In genomic region chr10:85101841-85102240, GRCm38 (mm10) we compare ENCODE assay signal across 8 mouse cellular contexts. TPM values are rescaled to one million over a fixed set of nuclear protein-coding genes. Genes with fewer than 3 reads are reported as not detected.
DNase-seq lines count a peak whose midpoint lies in the region; ATAC-seq and TF ChIP-seq lines count a peak whose summit lies in the region.

No protein-coding gene starts in this region.

- no peak overlapping the region for H3K27ac ChIP-seq in bone marrow macrophage, adult 2 months (ENCODE audit: insufficient read depth, low read depth, low read length)
- peak overlapping the region; percentile 71 for H3K27ac ChIP-seq in intestine, embryonic 16.5 days (ENCODE audit: low read length)
- peak overlapping the region; percentile 89 for H3K27ac ChIP-seq in lung, embryonic 16.5 days (ENCODE audit: low read length)
- H3K27ac ChIP-seq in stomach, postnatal 0 days (replicated peaks), result peak overlapping the region; percentile 89

- H3K4me3 ChIP-seq in bone marrow macrophage, adult 2 months (ENCODE audit: insufficient read depth, low read length), result peak overlapping the region; percentile 67
- H3K4me3 ChIP-seq in intestine, embryonic 16.5 days (ENCODE audit: low read length), result peak overlapping the region; percentile 92
- H3K4me3 ChIP-seq in lung, embryonic 16.5 days (ENCODE audit: low read length), result peak overlapping the region; percentile 99
- H3K4me3 ChIP-seq in stomach, postnatal 0 days (ENCODE audit: low read depth, low read length), result peak overlapping the region; percentile 92

- no peaks in the 10 kb centered on the region for H3K36me3 ChIP-seq in intestine, embryonic 16.5 days (ENCODE audit: control insufficient read depth, insufficient read depth, low read length)
- no peaks in the 10 kb centered on the region for H3K36me3 ChIP-seq in lung, embryonic 16.5 days (ENCODE audit: control insufficient read depth, insufficient read depth, low read length)
- no peaks in the 10 kb centered on the region for H3K36me3 ChIP-seq in stomach, postnatal 0 days (ENCODE audit: control insufficient read depth, insufficient read depth, low read length)

- peak overlapping the region; percentile 90 for H3K4me2 ChIP-seq in intestine, embryonic 16.5 days (ENCODE audit: low read depth, low read length)
- peak overlapping the region; percentile 82 for H3K4me2 ChIP-seq in lung, embryonic 16.5 days (ENCODE audit: low read depth, low read length)
- peak overlapping the region; percentile 68 for H3K4me2 ChIP-seq in stomach, postnatal 0 days (replicated peaks; ENCODE audit: low read depth)

- H3K4me1 ChIP-seq in bone marrow macrophage, adult 2 months (ENCODE audit: control insufficient read depth, insufficient read depth, low read length), result peaks cover 4% of the 10 kb centered on the region; the same call in 1 of the 2 replicates
- no peaks in the 10 kb centered on the region for H3K4me1 ChIP-seq in intestine, embryonic 16.5 days (ENCODE audit: control insufficient read depth, insufficient read depth, low read length)
- H3K4me1 ChIP-seq in lung, embryonic 16.5 days (replicated peaks; ENCODE audit: control insufficient read depth, insufficient read depth, low read length), result peaks cover 10% of the 10 kb centered on the region
- H3K4me1 ChIP-seq in stomach, postnatal 0 days (replicated peaks; ENCODE audit: control insufficient read depth, insufficient read depth), result no peaks in the 10 kb centered on the region

- 2% methylated on average over 10 of the region's 10 CpGs for WGBS in intestine, embryonic 16.5 days
- WGBS in lung, embryonic 16.5 days, result 2% methylated on average over 10 of the region's 10 CpGs
- WGBS in stomach, postnatal 0 days, result 2% methylated on average over 10 of the region's 10 CpGs

- peak overlapping the region; percentile 94 for H3K9ac ChIP-seq in intestine, embryonic 16.5 days (ENCODE audit: low read depth, low read length)
- H3K9ac ChIP-seq in lung, embryonic 16.5 days (ENCODE audit: low read length), result peak overlapping the region; percentile 96
- H3K9ac ChIP-seq in stomach, postnatal 0 days (ENCODE audit: low read length), result peak overlapping the region; percentile 93

- intact Hi-C loops in left cerebral cortex, postnatal 10 days (cut with DNase I), result no loop called here
- intact Hi-C loops in left cerebral cortex, postnatal 14 days (cut with DNase I), result no loop called here

- peak; percentile 12 to 57 for DNase-seq in left cerebral cortex, postnatal 10 days (ENCODE audit: extremely low spot score in 1 of 2, low spot score in 2 of 2)
- DNase-seq in left cerebral cortex, postnatal 14 days (ENCODE audit: low spot score in 2 of 2), result no peak
- DNase-seq in stomach, postnatal 0 days (ENCODE audit: low spot score), result peak; percentile 21
- DNase-seq in urinary bladder, adult 18-20 months (ENCODE audit: low spot score in 2 of 2), result no peak

- no peak for TF ChIP-seq EP300 in stomach, postnatal 0 days (optimal IDR thresholded peaks at IDR 0.05)

- no peaks in the 10 kb centered on the region for H3K27me3 ChIP-seq in intestine, embryonic 16.5 days (replicated peaks; ENCODE audit: control insufficient read depth, insufficient read depth, low read length)
- H3K27me3 ChIP-seq in lung, embryonic 16.5 days (ENCODE audit: control insufficient read depth, insufficient read depth, low read depth, low read length), result no peaks in the 10 kb centered on the region
- H3K27me3 ChIP-seq in stomach, postnatal 0 days (ENCODE audit: control insufficient read depth, insufficient read depth, low read length), result no peaks in the 10 kb centered on the region

- no peak for TF ChIP-seq CTCF in bone marrow macrophage, adult 2 months (IDR thresholded peaks at IDR 0.05; ENCODE audit: low read depth, low read length)
- no peak for TF ChIP-seq CTCF in stomach, postnatal 0 days (IDR thresholded peaks at IDR 0.05; ENCODE audit: low read depth)

- peak; percentile 36 for ATAC-seq in erythroid progenitor cell, adult 5-6 weeks (replicated peaks; ENCODE audit: low FRiP score, poor library complexity, severe bottlenecking)
- peak; percentile 34 for ATAC-seq in intestine, embryonic 16.5 days
- ATAC-seq in lung, embryonic 16.5 days (ENCODE audit: low read depth), result peak; percentile 5; the same call in 1 of the 2 replicates
- ATAC-seq in stomach, postnatal 0 days (ENCODE audit: low FRiP score, low TSS enrichment), result 0 out of 2 replicates have a peak, but pooled peaks have one; percentile 7

- H3K9me3 ChIP-seq in intestine, embryonic 16.5 days (ENCODE audit: control insufficient read depth, low read length), result no peaks in the 10 kb centered on the region
- H3K9me3 ChIP-seq in lung, embryonic 16.5 days (ENCODE audit: control insufficient read depth, low read length), result no peaks in the 10 kb centered on the region
- H3K9me3 ChIP-seq in stomach, postnatal 0 days (ENCODE audit: control insufficient read depth, low read length), result no peaks in the 10 kb centered on the region

- no peak for TF ChIP-seq POLR2A in bone marrow macrophage, adult 2 months (IDR thresholded peaks at IDR 0.05; ENCODE audit: borderline replicate concordance, low read depth, low read length)

RNA-seq across cellular contexts. Expression of gene Fhl4, which starts 0.5 kb away (rescaled TPM):
- total RNA-seq in left cerebral cortex, postnatal 10 days (2021), result 1 to 10 TPM; 1.0 to 1.1 TPM
- total RNA-seq in left cerebral cortex, postnatal 14 days (2021), result under 1 TPM; 0.46 to 0.87 TPM
- not detected in 2 replicates for polyA plus RNA-seq in bone marrow macrophage, adult 2 months (2012; ENCODE audit: insufficient read depth, insufficient read length, missing spikeins)
- total RNA-seq in erythroid progenitor cell, adult 5-6 weeks (2015; ENCODE audit: low replicate concordance), result not detected in 2 replicates
- not detected in 2 replicates for total RNA-seq in erythroid progenitor cell, adult 5-6 weeks (2017; ENCODE audit: low replicate concordance)
- polyA plus RNA-seq in intestine, embryonic 16.5 days (2015; fragmentation: Nextera tagmentation; extraction: Ambion mirVana), result 0.26 and 0.45 TPM in 2 replicates
- 0.89 and 1.0 TPM in 2 replicates for polyA plus RNA-seq in lung, embryonic 16.5 days (2015; fragmentation: Nextera tagmentation; extraction: Ambion mirVana)
- 0.46 and 0.50 TPM in 2 replicates for polyA plus RNA-seq in stomach, postnatal 0 days (2015; fragmentation: Nextera tagmentation; extraction: Ambion mirVana)

RNA-seq across cellular contexts. Expression of gene Tmem263, which starts 0.6 kb away (rescaled TPM):
- total RNA-seq in left cerebral cortex, postnatal 10 days (2021), result 10 to 100 TPM; 31.7 to 33.3 TPM
- 10 to 100 TPM; 33.7 to 37.5 TPM for total RNA-seq in left cerebral cortex, postnatal 14 days (2021)
- polyA plus RNA-seq in bone marrow macrophage, adult 2 months (2012; ENCODE audit: insufficient read depth, insufficient read length, missing spikeins), result 4.9 and 5.6 TPM in 2 replicates
- 10.1 and 11.7 TPM in 2 replicates for total RNA-seq in erythroid progenitor cell, adult 5-6 weeks (2015; ENCODE audit: low replicate concordance)
- total RNA-seq in erythroid progenitor cell, adult 5-6 weeks (2017; ENCODE audit: low replicate concordance), result 4.4 and 12.6 TPM in 2 replicates
- 47.7 and 48.9 TPM in 2 replicates for polyA plus RNA-seq in intestine, embryonic 16.5 days (2015; fragmentation: Nextera tagmentation; extraction: Ambion mirVana)
- polyA plus RNA-seq in lung, embryonic 16.5 days (2015; fragmentation: Nextera tagmentation; extraction: Ambion mirVana), result 71.1 and 74.5 TPM in 2 replicates
- 26.2 and 29.1 TPM in 2 replicates for polyA plus RNA-seq in stomach, postnatal 0 days (2015; fragmentation: Nextera tagmentation; extraction: Ambion mirVana)

RNA-seq across cellular contexts. Expression of gene Mterf2, which starts 26.0 kb away (rescaled TPM):
- 10 to 100 TPM; 13.8 to 16.4 TPM for total RNA-seq in left cerebral cortex, postnatal 10 days (2021)
- total RNA-seq in left cerebral cortex, postnatal 14 days (2021), result 10 to 100 TPM; 14.6 to 14.8 TPM
- polyA plus RNA-seq in bone marrow macrophage, adult 2 months (2012; ENCODE audit: insufficient read depth, insufficient read length, missing spikeins), result 0.51 TPM in 1 of 2 replicates, not detected in the other
- total RNA-seq in erythroid progenitor cell, adult 5-6 weeks (2015; ENCODE audit: low replicate concordance), result 11.2 TPM in 1 of 2 replicates, not detected in the other
- total RNA-seq in erythroid progenitor cell, adult 5-6 weeks (2017; ENCODE audit: low replicate concordance), result 4.2 TPM in 1 of 2 replicates, not detected in the other
- 19.5 and 20.6 TPM in 2 replicates for polyA plus RNA-seq in intestine, embryonic 16.5 days (2015; fragmentation: Nextera tagmentation; extraction: Ambion mirVana)
- 9.0 and 12.1 TPM in 2 replicates for polyA plus RNA-seq in lung, embryonic 16.5 days (2015; fragmentation: Nextera tagmentation; extraction: Ambion mirVana)
- 5.4 and 7.2 TPM in 2 replicates for polyA plus RNA-seq in stomach, postnatal 0 days (2015; fragmentation: Nextera tagmentation; extraction: Ambion mirVana)

Comparison
In these comparisons a context has a peak if more than half of its experiments do, and no peak if none do; other contexts are left out.
1. DNase-seq: peak in left cerebral cortex, postnatal 10 days (2 of 2) and stomach, postnatal 0 days (single experiment); none in left cerebral cortex, postnatal 14 days (0 of 2) and urinary bladder, adult 18-20 months (0 of 2).
2. Peak in every context shown above with its lines, with median percentiles within 50 percentile points of each other: H3K4me3 ChIP-seq, ATAC-seq, H3K4me2 ChIP-seq and H3K9ac ChIP-seq.